Comparison of ENCODE assay signal across 8 mouse cellular contexts in the genomic region with DNA sequence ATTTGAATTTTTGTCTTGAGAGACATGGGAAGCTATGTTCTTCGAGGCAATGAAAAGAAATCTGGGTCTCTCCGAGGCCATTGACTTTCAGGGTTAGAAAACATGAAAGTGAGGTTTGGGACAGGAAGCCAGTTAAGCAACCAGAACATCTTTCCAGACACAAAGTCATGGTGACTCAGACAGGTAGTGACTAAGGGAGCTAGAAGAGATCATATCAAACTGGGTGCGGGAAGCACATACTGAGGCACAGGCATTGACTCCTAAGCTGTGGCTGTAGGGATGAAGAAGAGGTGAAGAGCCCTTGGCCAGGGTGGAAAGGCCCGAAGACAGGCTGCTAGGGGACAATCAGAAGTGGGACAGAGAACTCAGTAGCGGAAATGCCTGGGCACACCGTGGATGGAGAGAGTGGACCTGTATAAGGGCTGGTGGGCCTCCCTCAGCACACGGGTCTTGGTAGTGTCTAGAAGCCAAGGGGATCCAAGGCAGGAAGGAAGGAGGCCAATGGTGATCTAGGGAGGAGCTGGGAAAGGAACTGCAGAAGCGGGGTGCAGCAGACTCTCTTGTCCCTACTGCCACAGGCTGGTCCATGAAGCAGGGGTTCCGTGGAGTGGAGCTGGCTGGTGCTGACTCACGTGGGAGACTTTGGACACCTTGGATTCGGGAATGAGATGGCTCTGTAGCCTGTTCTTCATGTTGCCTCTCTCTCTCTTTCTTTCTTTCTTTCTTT. TPM values are rescaled to one million over a fixed set of nuclear protein-coding genes. Genes with fewer than 3 reads are reported as not detected.
DNase-seq lines count a peak whose midpoint lies in the region; ATAC-seq and TF ChIP-seq lines count a peak whose summit lies in the region.

No protein-coding gene starts in this region.

- 0 out of 2 replicates have a peak, but pooled peaks cover under 1% of the 10 kb centered on the region for H3K36me3 ChIP-seq in lung, embryonic 14.5 days (ENCODE audit: insufficient read depth)
- H3K36me3 ChIP-seq in myocyte (ENCODE audit: control insufficient read depth, insufficient read depth): peaks cover 3% of the 10 kb centered on the region

- no peak for ATAC-seq in lung, embryonic 14.5 days (ENCODE audit: insufficient read depth)
- peak; percentile 61 for ATAC-seq in inflammation-experienced regulatory T-cells, adult 6 months

- H3ac ChIP-seq in myocyte (ENCODE audit: control insufficient read depth, insufficient read length): no peak overlapping the region

- DNase-seq in lung, embryonic 14.5 days: no peak
- no peak for DNase-seq in lung, postnatal 10 days
- DNase-seq in adrenal gland, adult 8-10 months: no peak
- no peak for DNase-seq in left cerebral cortex, postnatal 36 days (ENCODE audit: low spot score in 2 of 2)
- DNase-seq in lung, postnatal 36 days: no peak

- no peaks in the 10 kb centered on the region for H3K27me3 ChIP-seq in lung, embryonic 14.5 days (ENCODE audit: insufficient read depth, low read length)
- H3K27me3 ChIP-seq in myocyte (ENCODE audit: control insufficient read depth, insufficient read depth, insufficient read length): no peaks in the 10 kb centered on the region

- no peaks in the 10 kb centered on the region for H3K4me1 ChIP-seq in lung, embryonic 14.5 days (ENCODE audit: insufficient read depth)
- peaks cover 21% of the 10 kb centered on the region for H3K4me1 ChIP-seq in bone marrow macrophage, adult 2 months (ENCODE audit: control insufficient read depth, insufficient read depth, low read length)

- H3K79me2 ChIP-seq in myocyte (ENCODE audit: control insufficient read depth, insufficient read depth): peaks cover 36% of the 10 kb centered on the region

- peak overlapping the region; percentile 25; the same call in 1 of the 2 replicates for H3K9ac ChIP-seq in lung, embryonic 14.5 days

- peak overlapping the region; percentile 91; the same call in 1 of the 2 replicates for H3K27ac ChIP-seq in lung, embryonic 14.5 days (ENCODE audit: low read depth)
- peak overlapping the region; percentile 89 for H3K27ac ChIP-seq in bone marrow macrophage, adult 2 months (ENCODE audit: insufficient read depth, low read depth, low read length)

- intact Hi-C loops in left cerebral cortex, postnatal 36 days (cut with DNase I): loop anchor here (2.0 kb wide), 2 partner anchors 109 to 227 kb away; no protein-coding TSS in a partner anchor

- TF ChIP-seq POLR2A in bone marrow macrophage, adult 2 months (IDR thresholded peaks at IDR 0.05; ENCODE audit: borderline replicate concordance, low read depth, low read length): no peak
- TF ChIP-seq POLR2A in myocyte (IDR thresholded peaks at IDR 0.05; ENCODE audit: insufficient read length, low read depth): no peak

- no peak for TF ChIP-seq CTCF in lung, embryonic 14.5 days (IDR thresholded peaks at IDR 0.05; ENCODE audit: low read depth)
- TF ChIP-seq CTCF in bone marrow macrophage, adult 2 months (IDR thresholded peaks at IDR 0.05; ENCODE audit: low read depth, low read length): no peak

- peak overlapping the region; percentile 75 for H3K4me2 ChIP-seq in lung, embryonic 14.5 days
- peak overlapping the region; percentile 87 for H3K4me2 ChIP-seq in myocyte (ENCODE audit: low read depth)

- WGBS in lung, embryonic 14.5 days: 80% methylated on average over 11 of the region's 11 CpGs

- H3K9me3 ChIP-seq in lung, embryonic 14.5 days (ENCODE audit: low read depth, low read length): no peaks in the 10 kb centered on the region

- H3K4me3 ChIP-seq in lung, embryonic 14.5 days (ENCODE audit: low read depth, low read length): peak overlapping the region; percentile 90
- H3K4me3 ChIP-seq in bone marrow macrophage, adult 2 months (ENCODE audit: insufficient read depth, low read length): peak overlapping the region; percentile 70
- peak overlapping the region; percentile 64 for H3K4me3 ChIP-seq in myocyte

TF ChIP-seq in myocyte, 11 proteins besides CTCF, POLR2A, EP300 and RAD21:
- TF ChIP-seq SRF (IDR thresholded peaks at IDR 0.05; ENCODE audit: control insufficient read depth, insufficient read length, low read depth): no peak
- no peak for TF ChIP-seq MAX (IDR thresholded peaks at IDR 0.05; ENCODE audit: low read depth)
- no peak for TF ChIP-seq USF1 (IDR thresholded peaks at IDR 0.05; ENCODE audit: low read depth)
- no peak for TF ChIP-seq TCF3 (IDR thresholded peaks at IDR 0.05; ENCODE audit: insufficient read length, low read depth)
- no peak for TF ChIP-seq MYOD1 (IDR thresholded peaks at IDR 0.05; ENCODE audit: control insufficient read depth in 1 of 3, insufficient read length in 2 of 3, low read depth in 2 of 3)
- no peak for TF ChIP-seq MYOG (IDR thresholded peaks at IDR 0.05; ENCODE audit: control insufficient read depth in 1 of 3, insufficient read depth in 1 of 3, insufficient read length in 2 of 3, low read depth in 2 of 3)
- no peak for TF ChIP-seq E2F4 (IDR thresholded peaks at IDR 0.05; ENCODE audit: insufficient read depth)
- no peak for TF ChIP-seq TCF12 (IDR thresholded peaks at IDR 0.05; ENCODE audit: insufficient read depth, poor library complexity, severe bottlenecking)
- no peak for TF ChIP-seq POLR2AphosphoS2 (IDR thresholded peaks at IDR 0.05; ENCODE audit: insufficient read length, low read depth)
- TF ChIP-seq CEBPB (IDR thresholded peaks at IDR 0.05; ENCODE audit: insufficient read depth, poor library complexity, severe bottlenecking): no peak
- no peak for TF ChIP-seq REST (IDR thresholded peaks at IDR 0.05; ENCODE audit: insufficient read depth, insufficient read length)
TF ChIP-seq in myocyte: peak in this region for 0.

RNA-seq across cellular contexts. Expression of a gene that starts 3.7 kb away (rescaled TPM):
- 49.3 and 49.8 TPM in 2 replicates for polyA plus RNA-seq in lung, embryonic 14.5 days (2014; fragmentation: Nextera tagmentation; extraction: Ambion mirVana)
- 33.5 and 37.3 TPM in 2 replicates for polyA plus RNA-seq in bone marrow macrophage, adult 2 months (2012; ENCODE audit: insufficient read depth, insufficient read length, missing spikeins)
- polyA plus RNA-seq in inflammation-experienced regulatory T-cells, adult 6 months (2017; shearing (Covaris generic)): 10 to 100 TPM; 13.9 to 21.2 (median 15.1) TPM
- 27.1 TPM for polyA plus RNA-seq in myocyte (2012; fragmentation: generic; extraction: Trizol)
- 10 to 100 TPM; 81.0 to 96.7 (median 91.6) TPM for total RNA-seq in adrenal gland, adult 8-10 months (2022)
- 100 to 1,000 TPM in 1 of 2 experiments, 10 to 100 TPM in 1; 90.4 to 113 TPM for total RNA-seq in left cerebral cortex, postnatal 36 days (2021)

RNA-seq across cellular contexts. Expression of a gene that starts 7.5 kb away (rescaled TPM):
- polyA plus RNA-seq in lung, embryonic 14.5 days (2014; fragmentation: Nextera tagmentation; extraction: Ambion mirVana): 414 and 435 TPM in 2 replicates
- not detected in 2 replicates for polyA plus RNA-seq in bone marrow macrophage, adult 2 months (2012; ENCODE audit: insufficient read depth, insufficient read length, missing spikeins)
- polyA plus RNA-seq in inflammation-experienced regulatory T-cells, adult 6 months (2017; shearing (Covaris generic)): under 1 TPM in 1 of 3 experiments, not detected in 2; 0.67 TPM
- 1.1 TPM for polyA plus RNA-seq in myocyte (2012; fragmentation: generic; extraction: Trizol)
- 100 to 1,000 TPM in 2 of 4 experiments, 10 to 100 TPM in 2; 42.5 to 190 (median 123) TPM for total RNA-seq in adrenal gland, adult 8-10 months (2022)
- 100 to 1,000 TPM; 188 to 255 TPM for total RNA-seq in left cerebral cortex, postnatal 36 days (2021)

Comparison
In these comparisons a context has a peak if more than half of its experiments do, and no peak if none do; other contexts are left out.
1. RNA of a gene that starts 7.5 kb away (polyA plus RNA-seq): 414 to 435 TPM in lung, embryonic 14.5 days; 1.1 TPM in myocyte (single experiment), not detected in bone marrow macrophage, adult 2 months and 0.67 TPM in inflammation-experienced regulatory T-cells, adult 6 months; every median in the first group is over 100 times any median in the second.
2. Peak in every context shown above with its lines, with median percentiles within 50 percentile points of each other: H3K4me3 ChIP-seq.